Mouse (Mus musculus) small intestine, adult 2 months (tissue): Measurements from ENCODE around the gene Actb. TPM values are rescaled to one million over a fixed set of nuclear protein-coding genes. Genes with fewer than 3 reads are reported as not detected.
A peak's percentile ranks its signal among the peaks of the same experiment; 100 is the strongest.

Experiments
- H3K27ac ChIP-seq: fragments of 200-500 bp; 2 replicates; pipeline ENCODE4 v1.5.1; 2012; ENCODE audit warnings: low read depth, low read length, control low read depth, inconsistent platforms; ENCODE audit not compliant: insufficient read depth
- H3K27me3 ChIP-seq: fragments of 200-500 bp; 2 replicates; pipeline ENCODE4 v1.6.1; 2012; ENCODE audit warnings: mild to moderate bottlenecking, moderate library complexity, low read length, inconsistent platforms; ENCODE audit not compliant: control insufficient read depth, insufficient read depth
- H3K36me3 ChIP-seq: fragments of 200-500 bp; 2 replicates; pipeline ENCODE4 v1.6.1; 2012; ENCODE audit warnings: mild to moderate bottlenecking, low read length, control low read depth, inconsistent platforms; ENCODE audit not compliant: control insufficient read depth, insufficient read depth
- H3K4me1 ChIP-seq: fragments of 200-500 bp; 2 replicates; pipeline ENCODE4 v1.6.1; 2012; ENCODE audit warnings: low read length, inconsistent platforms, mixed read lengths; ENCODE audit not compliant: control insufficient read depth, insufficient read depth, insufficient read length
- H3K4me3 ChIP-seq: fragments of 200-500 bp; 2 replicates; pipeline ENCODE4 v1.5.1; 2012; ENCODE audit warnings: low read depth, mild to moderate bottlenecking, control low read depth, inconsistent platforms, low read length, moderate library complexity
- CTCF ChIP-seq: fragments of 200-500 bp; IDR thresholded peaks from 2 replicates; pipeline ENCODE4 v1.5.1; 2012; ENCODE audit warnings: low read depth, mild to moderate bottlenecking, control low read depth, inconsistent platforms, low read length, moderate library complexity, mixed read lengths; ENCODE audit not compliant: insufficient replicate concordance, insufficient read length; ENCODE audit errors: extremely low read depth
- POLR2A ChIP-seq: fragments of 200-500 bp; IDR thresholded peaks from 2 replicates; pipeline ENCODE4 v1.6.1; 2012; ENCODE audit warnings: low read depth, mild to moderate bottlenecking, control low read depth, inconsistent platforms, low read length, moderate library complexity
- WGBS: fragments of 180-500 bp; shearing (Covaris S2); methylation state at CpG from one replicate; pipeline ENCODE4 v1.1.7; 2018; 5-methylcytosine and 5-hydroxymethylcytosine counted together
- polyA plus RNA-seq: library from polyadenylated mRNA; depleted of rRNA; stranded (reverse); fragments of >200 nt; gene quantifications from 2 replicates; pipeline ENCODE4 v1.2.3, GENCODE M21; 2012

Gene Actb
- polyA plus RNA-seq, 1 experiment: 11,894 TPM

GRCm38 (mm10) chr5:142921074-142921459, 14.5 kb upstream of the Actb start:
- Histone ChIP-seq H3K4me1 (peaks cover 26% of the 10 kb centered on the region), H3K4me3 (no peak overlapping the region), H3K36me3 (no peaks in the 10 kb centered on the region), H3K27ac (peak overlapping the region; percentile 96), H3K27me3 (no peaks in the 10 kb centered on the region)
- 19% methylated on average over 6 of the region's 6 CpGs for WGBS
- TF ChIP-seq POLR2A (no peak), CTCF (no peak; the same call in 1 of the 2 replicates)

- Histone ChIP-seq H3K4me3 (no peak overlapping the region), H3K36me3 (no peaks in the 10 kb centered on the region), H3K4me1 (peaks cover 21% of the 10 kb centered on the region), H3K27me3 (no peaks in the 10 kb centered on the region), H3K27ac (peak overlapping the region; percentile 96)
- 11% methylated on average over 8 of the region's 8 CpGs for WGBS
- TF ChIP-seq POLR2A: no peak
- TF ChIP-seq CTCF: no peak
Measured at GRCm38 (mm10) chr5:142920311-142921073, 13.9 kb upstream of the Actb start.

- Histone ChIP-seq H3K4me1 (peaks cover 26% of the 10 kb centered on the region), H3K36me3 (no peaks in the 10 kb centered on the region), H3K27ac (no peak overlapping the region), H3K4me3 (no peak overlapping the region), H3K27me3 (no peaks in the 10 kb centered on the region)
- TF ChIP-seq POLR2A (no peak), CTCF (no peak)
- WGBS: 93% methylated on average over 8 of the region's 8 CpGs
Measured at GRCm38 (mm10) chr5:142917402-142917801, 10.8 kb upstream of the Actb start.

- no peak overlapping the region for H3K27ac ChIP-seq
- TF ChIP-seq POLR2A: no peak
- no peak for TF ChIP-seq CTCF
- no peaks in the 10 kb centered on the region for H3K27me3 ChIP-seq
- H3K36me3 ChIP-seq: no peaks in the 10 kb centered on the region
- 87% methylated on average over 7 of the region's 7 CpGs for WGBS
- H3K4me1 ChIP-seq: peaks cover 27% of the 10 kb centered on the region
- no peak overlapping the region for H3K4me3 ChIP-seq
Measured at GRCm38 (mm10) chr5:142916593-142916992, 10.0 kb upstream of the Actb start.

- TF ChIP-seq POLR2A: no peak
- TF ChIP-seq CTCF: no peak
- Histone ChIP-seq H3K27me3 (no peaks in the 10 kb centered on the region), H3K4me1 (peaks cover 25% of the 10 kb centered on the region), H3K27ac (0 out of 2 replicates have a peak overlapping the region, but pooled peaks have one; percentile 2), H3K4me3 (no peak overlapping the region), H3K36me3 (no peaks in the 10 kb centered on the region)
- 32% methylated on average over 11 of the region's 11 CpGs for WGBS
Measured at GRCm38 (mm10) chr5:142915231-142915630, 8.7 kb upstream of the Actb start.

GRCm38 (mm10) chr5:142912739-142913138, 6.2 kb upstream of the Actb start:
- Histone ChIP-seq H3K36me3 (no peaks in the 10 kb centered on the region), H3K27ac (peak overlapping the region; percentile 93), H3K4me3 (no peak overlapping the region), H3K27me3 (no peaks in the 10 kb centered on the region), H3K4me1 (peaks cover 41% of the 10 kb centered on the region; the same call in 1 of the 2 replicates)
- WGBS: 50% methylated on average over 4 of the region's 4 CpGs
- TF ChIP-seq POLR2A (no peak), CTCF (no peak)

- WGBS: 75% methylated on average over 3 of the region's 3 CpGs
- TF ChIP-seq CTCF (no peak), POLR2A (no peak)
- H3K4me1 ChIP-seq: peaks cover 43% of the 10 kb centered on the region; the same call in 1 of the 2 replicates
- H3K36me3 ChIP-seq: no peaks in the 10 kb centered on the region
- no peaks in the 10 kb centered on the region for H3K27me3 ChIP-seq
- H3K27ac ChIP-seq: peak overlapping the region; percentile 93
- no peak overlapping the region for H3K4me3 ChIP-seq
Measured at GRCm38 (mm10) chr5:142912320-142912719, 5.8 kb upstream of the Actb start.

- H3K36me3 ChIP-seq: no peaks in the 10 kb centered on the region
- H3K27ac ChIP-seq: peak overlapping the region; percentile 93
- no peak overlapping the region for H3K4me3 ChIP-seq
- 61% methylated on average over 2 of the region's 2 CpGs for WGBS
- no peaks in the 10 kb centered on the region for H3K27me3 ChIP-seq
- TF ChIP-seq CTCF: no peak
- no peak for TF ChIP-seq POLR2A
- peaks cover 47% of the 10 kb centered on the region; the same call in 1 of the 2 replicates for H3K4me1 ChIP-seq
Measured at GRCm38 (mm10) chr5:142911629-142912028, 5.1 kb upstream of the Actb start.
